In the genomic region with DNA sequence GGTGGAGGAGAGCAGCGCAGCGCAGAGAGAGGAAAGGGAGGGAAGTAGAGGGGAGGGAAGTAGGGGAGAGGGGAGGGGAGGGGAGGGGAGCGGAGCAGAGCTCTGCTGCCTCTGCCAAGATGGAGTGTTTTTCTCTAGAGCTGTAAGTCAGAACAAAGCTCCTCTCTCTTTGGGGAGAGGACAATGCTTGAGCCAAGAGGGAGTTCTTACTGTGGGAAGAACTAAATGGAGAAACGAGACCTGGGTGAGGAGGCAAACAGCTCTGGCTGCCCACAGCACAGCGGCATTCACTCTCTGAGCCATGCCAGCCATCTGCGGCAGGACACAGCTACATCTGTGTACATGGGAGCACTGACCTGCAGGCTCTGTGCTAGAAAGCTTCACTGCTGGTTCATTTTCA, we compare ENCODE assay signal across 15 mouse cellular contexts. TPM values are rescaled to one million over a fixed set of nuclear protein-coding genes. Genes with fewer than 3 reads are reported as not detected.
DNase-seq lines count a peak whose midpoint lies in the region; ATAC-seq and TF ChIP-seq lines count a peak whose summit lies in the region.
"Had no signal": no experiment of that assay in that cellular context is flagged by ENCODE, and none has a peak within 500 bp of the region (broad histone marks: within the 10 kb centered on the region; RNA-seq: fewer than 3 reads in every experiment).

No protein-coding gene starts in this region.

- DNase-seq in forebrain, postnatal 0 days, result no peak
- DNase-seq in layer of hippocampus, adult 2 months (ENCODE audit: low spot score in 2 of 2), result no peak
- DNase-seq in layer of hippocampus, adult 11-12 months (ENCODE audit: low spot score), result no peak
- no peak for DNase-seq in MEL (ENCODE audit: low read depth, low spot score)
- no peak for DNase-seq in embryo, embryonic 10.5 days (ENCODE audit: low spot score)
- DNase-seq in limb, embryonic 10.5 days (ENCODE audit: low spot score), result no peak
- DNase-seq: cerebellum, postnatal 36 days; gastrocnemius, postnatal 10 days; heart, postnatal 10 days; kidney, adult 11 months; lung, embryonic 14.5 days; midbrain, embryonic 14.5 days; thymus, adult 2 months had no signal

- 0 out of 2 replicates have a peak overlapping the region, but pooled peaks have one; percentile 31 for H3K27ac ChIP-seq in forebrain, postnatal 0 days (ENCODE audit: low read depth, low read length)
- no peak overlapping the region for H3K27ac ChIP-seq in forebrain, embryonic 12.5 days
- peak overlapping the region; percentile 55 for H3K27ac ChIP-seq in layer of hippocampus, adult 2 months
- no peak overlapping the region for H3K27ac ChIP-seq in MEL (ENCODE audit: control insufficient read depth, low read depth, low read length)
- H3K27ac ChIP-seq in limb, embryonic 10.5 days, result no peak overlapping the region

- no peak; a peak in 1 of 4 replicates for TF ChIP-seq POLR2A in MEL (IDR thresholded peaks at IDR 0.05; ENCODE audit: control insufficient read depth in 1 of 2, insufficient read depth in 1 of 2, low read depth in 1 of 2, low read length in 2 of 2, poor library complexity in 1 of 2)

- H3K27me3 ChIP-seq in forebrain, postnatal 0 days (ENCODE audit: insufficient read depth, low read length), result no peaks in the 10 kb centered on the region
- H3K27me3 ChIP-seq in forebrain, embryonic 12.5 days, result no peaks in the 10 kb centered on the region
- no peaks in the 10 kb centered on the region for H3K27me3 ChIP-seq in MEL (ENCODE audit: control insufficient read depth in 1 of 2, insufficient read depth in 2 of 2, low read length in 2 of 2)
- no peaks in the 10 kb centered on the region for H3K27me3 ChIP-seq in limb, embryonic 10.5 days (ENCODE audit: low read depth, poor library complexity, severe bottlenecking)

- no peaks in the 10 kb centered on the region for H3K9me3 ChIP-seq in forebrain, postnatal 0 days (ENCODE audit: low read length)
- no peaks in the 10 kb centered on the region for H3K9me3 ChIP-seq in forebrain, embryonic 12.5 days
- no peaks in the 10 kb centered on the region for H3K9me3 ChIP-seq in MEL (replicated peaks; ENCODE audit: insufficient read depth, low read length)
- no peaks in the 10 kb centered on the region for H3K9me3 ChIP-seq in limb, embryonic 10.5 days (replicated peaks)

- TF ChIP-seq EP300 in MEL (IDR thresholded peaks at IDR 0.05; ENCODE audit: low read depth in 1 of 2, low read length in 2 of 2), result no peak

- H3K36me3 ChIP-seq in forebrain, postnatal 0 days (ENCODE audit: insufficient read depth), result no peaks in the 10 kb centered on the region
- peaks cover 84% of the 10 kb centered on the region for H3K36me3 ChIP-seq in forebrain, embryonic 12.5 days (replicated peaks)
- peaks cover 31 to 97% of the 10 kb centered on the region in 2 experiments for H3K36me3 ChIP-seq in MEL (ENCODE audit: control insufficient read depth in 1 of 2, insufficient read depth in 2 of 2, low read length in 2 of 2)
- peaks cover 99% of the 10 kb centered on the region for H3K36me3 ChIP-seq in limb, embryonic 10.5 days

- H3K4me3 ChIP-seq in forebrain, postnatal 0 days (ENCODE audit: low read depth, low read length), result no peak overlapping the region
- H3K4me3 ChIP-seq in forebrain, embryonic 12.5 days (replicated peaks), result no peak overlapping the region
- H3K4me3 ChIP-seq in layer of hippocampus, adult 2 months, result peak overlapping the region; percentile 10; the same call in 1 of the 2 replicates
- no peak overlapping the region for H3K4me3 ChIP-seq in MEL (ENCODE audit: control insufficient read depth in 1 of 2, insufficient read depth in 1 of 2, low read depth in 2 of 2, low read length in 2 of 2)
- H3K4me3 ChIP-seq in limb, embryonic 10.5 days, result no peak overlapping the region

- H3K9ac ChIP-seq in forebrain, postnatal 0 days, result no peak overlapping the region
- H3K9ac ChIP-seq in forebrain, embryonic 12.5 days, result no peak overlapping the region
- H3K9ac ChIP-seq in MEL (ENCODE audit: control insufficient read depth, low read depth, low read length, poor library complexity, severe bottlenecking), result no peak overlapping the region
- H3K9ac ChIP-seq: lung, embryonic 14.5 days had no signal

- no peak overlapping the region for H3K4me2 ChIP-seq in forebrain, postnatal 0 days (ENCODE audit: low read depth)
- H3K4me2 ChIP-seq in forebrain, embryonic 12.5 days, result no peak overlapping the region
- H3K4me2 ChIP-seq: lung, embryonic 14.5 days had no signal

- 58% methylated on average over 6 of the region's 6 CpGs for WGBS in forebrain, postnatal 0 days
- 86% methylated on average over 6 of the region's 6 CpGs for WGBS in forebrain, embryonic 12.5 days
- 94% methylated on average over 6 of the region's 6 CpGs for WGBS in limb, embryonic 10.5 days

- peak; percentile 74 for ATAC-seq in forebrain, postnatal 0 days
- no peak for ATAC-seq in forebrain, embryonic 12.5 days (ENCODE audit: low FRiP score)
- ATAC-seq in granulocyte monocyte progenitor cell, adult 5-6 weeks (replicated peaks; ENCODE audit: poor library complexity, severe bottlenecking), result 0 out of 2 replicates have a peak, but pooled peaks have one; percentile 17

- no peak for TF ChIP-seq RAD21 in MEL (IDR thresholded peaks at IDR 0.05; ENCODE audit: low read depth, low read length)

- no peaks in the 10 kb centered on the region for H3K4me1 ChIP-seq in forebrain, postnatal 0 days (ENCODE audit: insufficient read depth)
- H3K4me1 ChIP-seq in forebrain, embryonic 12.5 days, result no peaks in the 10 kb centered on the region
- peaks cover 14 to 17% of the 10 kb centered on the region in 2 experiments; a peak in 3 of 4 replicates for H3K4me1 ChIP-seq in MEL (ENCODE audit: control insufficient read depth in 1 of 2, insufficient read depth in 2 of 2, low read length in 2 of 2)
- no peaks in the 10 kb centered on the region for H3K4me1 ChIP-seq in limb, embryonic 10.5 days

- TF ChIP-seq CTCF in forebrain, postnatal 0 days (IDR thresholded peaks at IDR 0.05; ENCODE audit: low read depth), result no peak
- TF ChIP-seq CTCF in layer of hippocampus, adult 2 months (conservative IDR thresholded peaks at IDR 0.05), result no peak
- no peak for TF ChIP-seq CTCF in MEL (IDR thresholded peaks at IDR 0.05 in 2 of 3, conservative IDR thresholded peaks at IDR 0.05 in 1 of 3; ENCODE audit: control insufficient read depth in 1 of 3, insufficient read depth in 1 of 3, low read depth in 2 of 3, low read length in 3 of 3, poor library complexity in 1 of 3, severe bottlenecking in 1 of 3)

- peaks cover 12% of the 10 kb centered on the region; the same call in 1 of the 2 replicates for H3K79me2 ChIP-seq in MEL (ENCODE audit: control insufficient read depth, insufficient read depth, low read length, poor library complexity)

TF ChIP-seq in MEL, 35 proteins besides CTCF, POLR2A, EP300 and RAD21:
- TF ChIP-seq MAX (IDR thresholded peaks at IDR 0.05; ENCODE audit: low read length) (no peak), TCF12 (IDR thresholded peaks at IDR 0.05; ENCODE audit: low read depth, low read length) (0 out of 2 replicates have a peak, but pooled peaks have one; percentile 12), NRF1 (IDR thresholded peaks at IDR 0.05; ENCODE audit: insufficient read depth, low read depth, low read length, poor library complexity, severe bottlenecking) (no peak), E2F4 (IDR thresholded peaks at IDR 0.05; ENCODE audit: borderline replicate concordance, low read depth, low read length) (no peak), JUND (IDR thresholded peaks at IDR 0.05; ENCODE audit: low read depth, low read length) (no peak), TBP (IDR thresholded peaks at IDR 0.05; ENCODE audit: low read depth, low read length) (no peak), ZNF384 (IDR thresholded peaks at IDR 0.05; ENCODE audit: low read depth, low read length) (no peak), MAFK (IDR thresholded peaks at IDR 0.05; ENCODE audit: borderline replicate concordance, low read depth, low read length) (no peak), CHD1 (IDR thresholded peaks at IDR 0.05; ENCODE audit: low read depth, low read length) (no peak), USF1 (IDR thresholded peaks at IDR 0.05; ENCODE audit: low read depth, low read length) (no peak), KAT2A (conservative IDR thresholded peaks at IDR 0.05; ENCODE audit: low read depth, low read length) (no peak; the same call in 1 of the 2 replicates), GABPA (IDR thresholded peaks at IDR 0.05; ENCODE audit: low read depth, low read length) (no peak), SMC3 (IDR thresholded peaks at IDR 0.05; ENCODE audit: low read depth, low read length) (0 out of 2 replicates have a peak, but pooled peaks have one; percentile 11)

RNA-seq across cellular contexts. Expression of a gene that starts 21.0 kb away (rescaled TPM):
- total RNA-seq in forebrain, postnatal 0 days (2014; rRNA removed), result 3.5 and 6.6 TPM in 2 replicates
- polyA plus RNA-seq in forebrain, postnatal 0 days (2015; fragmentation: Nextera tagmentation; extraction: Ambion mirVana), result 2.2 and 2.4 TPM in 2 replicates
- polyA plus RNA-seq in forebrain, embryonic 12.5 days (2016; fragmentation: Nextera tagmentation; extraction: Ambion mirVana), result 36.8 and 41.1 TPM in 2 replicates
- 10 to 100 TPM; 17.4 to 21.5 TPM for total RNA-seq in layer of hippocampus, adult 2 months (2021)
- total RNA-seq in MEL (2012; rRNA removed), result 93.3 and 105 TPM in 2 replicates
- polyA plus RNA-seq in MEL (2012; ENCODE audit: insufficient read depth in 1 of 2, insufficient read length in 2 of 2, low read depth in 1 of 2, low replicate concordance in 2 of 2, missing spikeins in 1 of 2), result 100 to 1,000 TPM in 1 of 2 experiments, 10 to 100 TPM in 1; 93.3 to 114 TPM
- total RNA-seq in granulocyte monocyte progenitor cell, adult 5-6 weeks (2014; fragmentation: Nextera tagmentation), result 40.1 and 40.4 TPM in 2 replicates
- total RNA-seq in granulocyte monocyte progenitor cell, adult 5-6 weeks (2017), result 55.3 and 59.9 TPM in 2 replicates
- polyA plus RNA-seq in limb, embryonic 10.5 days (2016; fragmentation: Nextera tagmentation; extraction: Ambion mirVana), result 41.7 and 48.6 TPM in 2 replicates

RNA-seq across cellular contexts. Expression of a gene that starts 43.3 kb away (rescaled TPM):
- 13.7 and 14.1 TPM in 2 replicates for total RNA-seq in forebrain, postnatal 0 days (2014; rRNA removed)
- 16.3 and 17.5 TPM in 2 replicates for polyA plus RNA-seq in forebrain, postnatal 0 days (2015; fragmentation: Nextera tagmentation; extraction: Ambion mirVana)
- 10.2 and 12.1 TPM in 2 replicates for polyA plus RNA-seq in forebrain, embryonic 12.5 days (2016; fragmentation: Nextera tagmentation; extraction: Ambion mirVana)
- 1 to 10 TPM; 7.6 to 9.6 TPM for total RNA-seq in layer of hippocampus, adult 2 months (2021)
- total RNA-seq in MEL (2012; rRNA removed), result 4.1 and 4.5 TPM in 2 replicates
- 1 to 10 TPM in 1 of 2 experiments, not detected in 1; 6.9 TPM for polyA plus RNA-seq in MEL (2012; ENCODE audit: insufficient read depth in 1 of 2, insufficient read length in 2 of 2, low read depth in 1 of 2, low replicate concordance in 2 of 2, missing spikeins in 1 of 2)
- 2.1 TPM in 1 of 2 replicates, not detected in the other for total RNA-seq in granulocyte monocyte progenitor cell, adult 5-6 weeks (2014; fragmentation: Nextera tagmentation)
- 2.0 and 2.1 TPM in 2 replicates for total RNA-seq in granulocyte monocyte progenitor cell, adult 5-6 weeks (2017)
- polyA plus RNA-seq in limb, embryonic 10.5 days (2016; fragmentation: Nextera tagmentation; extraction: Ambion mirVana), result 6.5 TPM in 2 replicates

Comparison
In these comparisons a context has a peak if more than half of its experiments do, and no peak if none do; other contexts are left out.
1. H3K27ac ChIP-seq: peak in forebrain, postnatal 0 days (single experiment) and layer of hippocampus, adult 2 months (single experiment); none in forebrain, embryonic 12.5 days (single experiment), MEL (single experiment) and limb, embryonic 10.5 days (single experiment).